ENCODE assay signal across 10 mouse cellular contexts in genomic region chr17:88550981-88551940, GRCm38 (mm10). TPM values are rescaled to one million over a fixed set of nuclear protein-coding genes. Genes with fewer than 3 reads are reported as not detected.
DNase-seq lines count a peak whose midpoint lies in the region; ATAC-seq and TF ChIP-seq lines count a peak whose summit lies in the region.
"Had no signal": no experiment of that assay in that cellular context is flagged by ENCODE, and none has a peak within 500 bp of the region (broad histone marks: within the 10 kb centered on the region; RNA-seq: fewer than 3 reads in every experiment).

No protein-coding gene starts in this region.

- 38% methylated on average over 10 of the region's 10 CpGs for WGBS in liver, embryonic 12.5 days (ENCODE audit: insufficient replicate concordance)
- WGBS in liver, embryonic 11.5 days, result 45% methylated on average over 10 of the region's 10 CpGs
- 10% methylated on average over 9 of the region's 10 CpGs for WGBS in macrophage (ENCODE audit: missing documents)

- no peak overlapping the region for H3K9ac ChIP-seq in liver, embryonic 12.5 days
- H3K9ac ChIP-seq in liver, embryonic 11.5 days (ENCODE audit: low read depth, low read length), result no peak overlapping the region

- peaks cover 40% of the 10 kb centered on the region for H3K4me1 ChIP-seq in liver, embryonic 12.5 days
- H3K4me1 ChIP-seq in liver, embryonic 11.5 days (replicated peaks; ENCODE audit: control insufficient read depth, insufficient read depth, low read length), result peaks cover 18% of the 10 kb centered on the region

- no peak for ATAC-seq in liver, embryonic 12.5 days
- no peak for ATAC-seq in liver, embryonic 11.5 days (replicated peaks; ENCODE audit: low FRiP score)

- no peak overlapping the region for H3K4me2 ChIP-seq in liver, embryonic 12.5 days
- no peak overlapping the region for H3K4me2 ChIP-seq in liver, embryonic 11.5 days
- H3K4me2 ChIP-seq: midbrain, embryonic 11.5 days had no signal

- no peak overlapping the region for H3K4me3 ChIP-seq in gastrocnemius, adult 2 months
- no peak overlapping the region for H3K4me3 ChIP-seq in liver, embryonic 12.5 days
- H3K4me3 ChIP-seq in liver, embryonic 11.5 days (ENCODE audit: low read depth, low read length), result no peak overlapping the region
- no peak overlapping the region; the same call in 1 of the 2 replicates for H3K4me3 ChIP-seq in macrophage (ENCODE audit: inconsistent target)

- peaks cover 53% of the 10 kb centered on the region for H3K79me2 ChIP-seq in macrophage (ENCODE audit: inconsistent target)

- H3K27me3 ChIP-seq in liver, embryonic 12.5 days (replicated peaks), result no peaks in the 10 kb centered on the region
- H3K27me3 ChIP-seq in liver, embryonic 11.5 days (replicated peaks; ENCODE audit: control insufficient read depth, insufficient read depth, low read length), result no peaks in the 10 kb centered on the region

- intact Hi-C loops in gastrocnemius, adult 2 months (cut with DNase I), result no loop called here

- H3K9me3 ChIP-seq in liver, embryonic 12.5 days (replicated peaks), result no peaks in the 10 kb centered on the region
- H3K9me3 ChIP-seq in liver, embryonic 11.5 days (ENCODE audit: control insufficient read depth, low read length), result no peaks in the 10 kb centered on the region

- peaks cover 50% of the 10 kb centered on the region for H3K36me3 ChIP-seq in liver, embryonic 12.5 days
- peaks cover 10% of the 10 kb centered on the region; the same call in 1 of the 2 replicates for H3K36me3 ChIP-seq in liver, embryonic 11.5 days (ENCODE audit: control insufficient read depth, insufficient read depth, low read length)
- peaks cover 44% of the 10 kb centered on the region for H3K36me3 ChIP-seq in macrophage (ENCODE audit: inconsistent target)

- no peak for TF ChIP-seq CTCF in gastrocnemius, adult 2 months (IDR thresholded peaks at IDR 0.05)

- DNase-seq in gastrocnemius, adult 2 months, result no peak
- DNase-seq in gastrocnemius, postnatal 4 days (ENCODE audit: low spot score in 2 of 2), result no peak
- no peak for DNase-seq in liver, embryonic 11.5 days (ENCODE audit: low spot score)
- peak; percentile 42 for DNase-seq in brain, adult 2 months (ENCODE audit: low read depth, low spot score)
- no peak for DNase-seq in cerebellum, adult 11-12 months
- no peak for DNase-seq in cerebellum, postnatal 25 days
- DNase-seq: gastrocnemius, postnatal 25 days had no signal

- peak overlapping the region; percentile 53 for H3K27ac ChIP-seq in gastrocnemius, adult 2 months
- 0 out of 2 replicates have a peak overlapping the region, but pooled peaks have one; percentile 7 for H3K27ac ChIP-seq in liver, embryonic 12.5 days
- H3K27ac ChIP-seq in liver, embryonic 11.5 days (ENCODE audit: low read depth, low read length), result no peak overlapping the region
- peak overlapping the region; percentile 100 for H3K27ac ChIP-seq in macrophage

RNA-seq across cellular contexts. Expression of gene Ppp1r21, which starts 21.3 kb away (rescaled TPM):
- total RNA-seq in gastrocnemius, adult 2 months (2021), result 1 to 10 TPM; 4.5 to 5.8 TPM
- total RNA-seq in gastrocnemius, postnatal 4 days (2021), result 10 to 100 TPM; 18.5 to 18.6 TPM
- polyA plus RNA-seq in liver, embryonic 12.5 days (2016; fragmentation: Nextera tagmentation; extraction: Ambion mirVana), result 8.8 and 11.2 TPM in 2 replicates
- polyA plus RNA-seq in liver, embryonic 11.5 days (2014; fragmentation: Nextera tagmentation; extraction: Ambion mirVana), result 16.2 and 16.6 TPM in 2 replicates
- total RNA-seq in macrophage (2018; cell fraction: chromatin; rRNA removed), result 100 to 1,000 TPM in 18 of 26 experiments, 10 to 100 TPM in 8; 19.9 to 270 (median 171) TPM
- total RNA-seq in macrophage (2018; cell fraction: cytosol; rRNA removed), result 10 to 100 TPM; 21.4 to 66.4 (median 59.8) TPM
- 100 to 1,000 TPM in 12 of 26 experiments, 10 to 100 TPM in 14; 28.5 to 157 (median 92.8) TPM for total RNA-seq in macrophage (2018; cell fraction: nucleus; rRNA removed)
- 49.7 to 60.1 TPM (median 60.1 TPM) in 3 replicates for polyA plus RNA-seq in macrophage (2018)

RNA-seq across cellular contexts. Expression of gene Ston1, which starts 46.2 kb away (rescaled TPM):
- 10 to 100 TPM in 1 of 2 experiments, 1 to 10 TPM in 1; 5.4 to 14.2 TPM for total RNA-seq in gastrocnemius, adult 2 months (2021)
- 10 to 100 TPM; 20.4 to 25.6 TPM for total RNA-seq in gastrocnemius, postnatal 4 days (2021)
- 1.4 TPM in 2 replicates for polyA plus RNA-seq in liver, embryonic 12.5 days (2016; fragmentation: Nextera tagmentation; extraction: Ambion mirVana)
- polyA plus RNA-seq in liver, embryonic 11.5 days (2014; fragmentation: Nextera tagmentation; extraction: Ambion mirVana), result 2.8 and 2.9 TPM in 2 replicates
- total RNA-seq in macrophage (2018; cell fraction: chromatin; rRNA removed), result 1 to 10 TPM in 3 of 26 experiments, under 1 TPM in 6, not detected in 17; 0.29 to 5.3 (median 0.71) TPM
- total RNA-seq in macrophage (2018; cell fraction: cytosol; rRNA removed), result under 1 TPM in 21 of 26 experiments, not detected in 5; 0.04 to 0.63 (median 0.27) TPM
- total RNA-seq in macrophage (2018; cell fraction: nucleus; rRNA removed), result 1 to 10 TPM in 2 of 26 experiments, under 1 TPM in 11, not detected in 13; 0.20 to 1.5 (median 0.42) TPM
- 0.07 to 0.44 TPM (median 0.21 TPM) in 3 replicates for polyA plus RNA-seq in macrophage (2018)
